Mouse (Mus musculus) heart, embryonic 15.5 days (tissue): Measurements from ENCODE around the gene Zswim5. TPM values are rescaled to one million over a fixed set of nuclear protein-coding genes. Genes with fewer than 3 reads are reported as not detected.

ENCODE experiments used
- ATAC-seq: fragments of 200-750 bp; cut with Nextera tagmentation; replicated peaks from 2 replicates; pipeline ENCODE4 v1.8.0; 2017; ENCODE audit warnings: low read depth, moderate TSS enrichment; ENCODE audit not compliant: insufficient number of reproducible peaks, insufficient read depth, low FRiP score
- H3K27ac ChIP-seq: fragments of 300-500 bp; sonication (generic); 2 replicates; pipeline ENCODE4 v1.5.1; 2015; ENCODE audit warnings: mild to moderate bottlenecking, inconsistent platforms
- H3K27me3 ChIP-seq: fragments of 300-500 bp; sonication (generic); 2 replicates; pipeline ENCODE4 v1.6.1; 2015; ENCODE audit warnings: inconsistent platforms
- H3K36me3 ChIP-seq: fragments of 300-500 bp; sonication (generic); 2 replicates; pipeline ENCODE4 v1.6.1; 2015; ENCODE audit warnings: mild to moderate bottlenecking, inconsistent platforms
- H3K4me1 ChIP-seq: fragments of 300-500 bp; sonication (generic); replicated peaks from 2 replicates; pipeline ENCODE4 v1.6.1; 2015; ENCODE audit warnings: inconsistent platforms
- H3K4me2 ChIP-seq: fragments of 300-500 bp; sonication (generic); 2 replicates; pipeline ENCODE4 v1.6.1; 2015; ENCODE audit warnings: inconsistent platforms, mild to moderate bottlenecking, moderate library complexity
- H3K4me3 ChIP-seq: fragments of 300-500 bp; sonication (generic); 2 replicates; pipeline ENCODE4 v1.5.1; 2015; ENCODE audit warnings: mild to moderate bottlenecking, inconsistent platforms
- H3K9ac ChIP-seq: fragments of 300-500 bp; sonication (generic); 2 replicates; pipeline ENCODE4 v1.6.1; 2015; ENCODE audit warnings: mild to moderate bottlenecking, inconsistent platforms
- H3K9me3 ChIP-seq: fragments of 300-500 bp; sonication (generic); replicated peaks from 2 replicates; pipeline ENCODE4 v1.6.1; 2016; ENCODE audit warnings: inconsistent platforms
- WGBS: fragments of 180-500 bp; shearing (Covaris S2); methylation state at CpG from one replicate; pipeline ENCODE4 v1.1.7; 2015; ENCODE audit warnings: mixed read lengths; 5-methylcytosine and 5-hydroxymethylcytosine counted together
- polyA plus RNA-seq: library from polyadenylated mRNA; unstranded; fragments of >200 nt; fragmentation: Nextera tagmentation; extraction: Ambion mirVana; gene quantifications from 2 replicates; pipeline ENCODE4 v1.2.1, GENCODE M21; 2015

Zswim5 gene
- polyA plus RNA-seq, 1 experiment from 2014 or later: 0.42 TPM

DNA sequence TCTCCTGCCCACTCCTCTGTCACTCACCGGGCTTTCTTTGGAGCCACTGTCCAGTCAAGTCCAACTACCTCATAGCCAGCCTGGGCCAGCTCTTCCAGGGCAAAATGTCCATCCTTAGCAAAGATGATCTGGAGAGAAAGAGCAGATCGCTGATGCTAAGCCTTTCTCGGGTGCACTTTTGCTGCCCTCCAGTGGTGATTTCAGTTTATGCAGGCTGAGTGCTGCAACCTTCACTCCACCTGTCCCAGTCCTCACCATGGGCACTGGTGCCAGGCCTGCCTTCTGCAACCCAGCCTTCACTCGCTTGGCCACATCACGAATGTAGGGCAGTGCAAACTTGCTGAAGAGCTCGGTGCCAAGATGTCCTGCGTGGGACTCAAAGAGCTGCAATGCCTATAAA lies 114.2 kb downstream of the Zswim5 start:
- H3K4me3 ChIP-seq: no peak overlapping the region
- no peaks in the 10 kb centered on the region for H3K27me3 ChIP-seq
- peaks cover 26% of the 10 kb centered on the region for H3K4me1 ChIP-seq
- no peak overlapping the region for H3K9ac ChIP-seq
- no peak for ATAC-seq
- no peak overlapping the region for H3K27ac ChIP-seq
- no peak overlapping the region for H3K4me2 ChIP-seq
- 9% methylated on average over 7 of the region's 7 CpGs for WGBS
- H3K9me3 ChIP-seq: no peaks in the 10 kb centered on the region
- H3K36me3 ChIP-seq: peaks cover 11% of the 10 kb centered on the region; the same call in 1 of the 2 replicates

DNA sequence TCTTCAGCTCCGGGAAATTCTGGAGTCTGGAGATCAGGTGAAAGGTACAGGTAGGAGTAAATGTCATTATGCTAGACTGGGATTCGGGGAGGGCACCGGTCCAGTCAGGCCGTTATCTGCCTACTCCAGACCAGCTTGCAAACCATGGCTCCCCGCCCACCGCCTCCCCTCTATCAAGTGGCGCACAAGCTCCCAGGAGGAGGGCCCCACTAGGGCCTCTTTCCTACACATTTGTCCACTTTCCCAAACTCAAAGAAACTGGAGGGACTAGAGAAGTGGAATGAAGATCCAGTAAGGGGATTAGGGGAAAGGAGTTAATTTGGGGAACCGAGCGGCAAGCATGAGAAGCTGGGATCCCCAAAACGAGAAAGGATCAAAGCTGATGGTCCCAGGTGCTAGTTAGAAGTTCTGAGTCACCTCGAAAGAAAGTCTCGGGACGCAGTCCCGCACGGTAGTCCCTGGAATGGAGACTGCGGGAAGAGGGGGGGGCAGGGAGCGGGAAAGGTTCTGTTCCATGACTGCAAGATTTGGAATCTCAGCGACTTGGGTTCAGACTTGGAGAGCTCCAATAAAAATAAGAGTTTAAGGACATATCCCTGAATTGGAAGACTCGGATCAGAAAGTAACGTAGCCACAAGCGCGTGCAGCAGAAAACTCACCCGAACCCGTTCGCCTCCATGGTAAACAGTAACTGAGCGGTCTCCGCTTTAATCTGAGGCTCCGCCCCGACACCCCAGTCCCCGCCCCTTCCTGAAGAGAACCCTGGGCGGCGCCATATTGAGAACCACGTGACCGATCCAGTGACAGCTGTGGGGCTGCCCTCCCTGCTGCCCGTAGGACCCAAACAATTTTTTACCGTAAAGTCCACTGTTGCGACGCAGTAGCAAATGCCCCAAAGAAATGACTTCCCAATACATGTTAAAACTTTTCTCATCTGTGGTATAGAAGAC lies 116.8 kb downstream of the Zswim5 start, which contains the start of gene Urod:
Gene Urod, minus strand, starts transcription at position 742 of the 950 bp plus-strand sequence.
- WGBS: under 1% methylated on average over 38 of the region's 38 CpGs
- H3K27me3 ChIP-seq: no peaks in the 10 kb centered on the region

DNA sequence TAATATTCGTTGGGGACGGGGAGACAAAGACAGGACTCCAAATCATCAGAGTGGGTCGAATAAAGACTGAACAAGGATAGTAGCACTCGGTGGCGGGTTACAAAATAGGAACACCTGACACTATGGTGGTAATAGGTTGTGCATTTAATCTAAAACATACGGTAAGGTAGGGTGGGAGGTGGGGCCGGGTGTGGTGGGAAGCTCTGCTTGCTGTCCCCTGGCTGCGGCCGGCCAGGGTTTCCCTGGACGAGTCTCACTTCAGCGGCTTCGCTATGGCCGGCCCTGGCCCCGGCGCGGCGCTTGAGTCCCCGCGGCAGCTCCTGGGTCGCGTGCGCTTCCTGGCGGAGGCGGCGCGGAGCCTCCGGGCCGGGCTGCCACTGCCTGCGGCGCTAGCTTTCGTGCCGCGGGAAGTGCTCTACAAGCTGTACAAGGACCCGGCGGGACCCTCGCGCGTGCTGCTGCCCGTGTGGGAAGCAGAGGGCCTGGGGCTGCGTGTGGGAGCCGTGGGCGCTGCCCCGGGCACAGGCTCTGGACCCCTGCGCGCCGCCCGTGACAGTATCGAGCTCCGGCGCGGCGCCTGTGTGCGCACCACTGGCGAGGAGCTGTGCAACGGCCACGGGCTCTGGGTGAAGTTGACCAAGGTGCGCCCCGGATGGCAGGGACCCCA lies 118.1 kb downstream of the Zswim5 start, which contains the start of gene Hectd3:
Gene Hectd3, plus strand, starts transcription at position 187 of the 667 bp plus-strand sequence.
- H3K36me3 ChIP-seq: peaks cover 16% of the 10 kb centered on the region
- peak; percentile 63 for ATAC-seq
- peak within 1 kb of the TSS; percentile 79 for H3K27ac ChIP-seq
- peak within 1 kb of the TSS; percentile 86 for H3K9ac ChIP-seq
- H3K9me3 ChIP-seq: no peaks in the 10 kb centered on the region
- H3K27me3 ChIP-seq: no peaks in the 10 kb centered on the region
- WGBS: under 1% methylated on average over 58 of the region's 58 CpGs
- peak within 1 kb of the TSS; percentile 97 for H3K4me2 ChIP-seq
- peaks cover 23% of the 10 kb centered on the region for H3K4me1 ChIP-seq
- H3K4me3 ChIP-seq: peak within 1 kb of the TSS; percentile 97

More for the DNA sequence above, 116.8 kb downstream of the Zswim5 start, which contains the start of gene Urod:
- Histone ChIP-seq H3K27ac (peak within 1 kb of the TSS; percentile 79), H3K4me2 (peak within 1 kb of the TSS; percentile 97), H3K36me3 (peaks cover 16% of the 10 kb centered on the region), H3K9ac (peak within 1 kb of the TSS; percentile 86), H3K9me3 (no peaks in the 10 kb centered on the region), H3K4me1 (peaks cover 23% of the 10 kb centered on the region), H3K4me3 (peak within 1 kb of the TSS; percentile 97)
- peak; percentile 89 for ATAC-seq

DNA sequence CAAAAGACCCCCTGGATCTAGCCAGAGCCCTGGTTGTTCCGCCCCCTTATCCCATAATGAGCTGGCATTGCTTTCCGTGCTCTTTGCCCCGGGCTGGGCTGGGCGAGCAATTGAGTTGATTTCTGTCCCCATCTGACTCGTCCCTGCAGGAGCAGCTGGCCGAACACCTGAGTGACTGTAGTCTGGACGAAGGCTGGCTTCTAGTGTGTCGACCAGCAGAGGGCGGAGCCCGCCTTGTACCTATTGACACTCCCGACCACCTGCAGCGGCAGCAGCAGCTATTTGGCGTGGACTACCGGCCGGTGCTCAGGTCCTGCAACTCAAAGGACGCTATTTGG lies 118.6 kb downstream of the Zswim5 start:
- H3K4me2 ChIP-seq: peak overlapping the region; percentile 97
- H3K4me3 ChIP-seq: peak overlapping the region; percentile 97
- H3K27ac ChIP-seq: peak overlapping the region; percentile 79
- peak overlapping the region; percentile 86 for H3K9ac ChIP-seq
- no peaks in the 10 kb centered on the region for H3K27me3 ChIP-seq
- no peaks in the 10 kb centered on the region for H3K9me3 ChIP-seq
- H3K4me1 ChIP-seq: peaks cover 23% of the 10 kb centered on the region
- WGBS: under 1% methylated on average over 16 of the region's 16 CpGs
- peaks cover 17% of the 10 kb centered on the region for H3K36me3 ChIP-seq
- ATAC-seq: 0 out of 2 replicates have a peak, but pooled peaks have one; percentile 17

DNA sequence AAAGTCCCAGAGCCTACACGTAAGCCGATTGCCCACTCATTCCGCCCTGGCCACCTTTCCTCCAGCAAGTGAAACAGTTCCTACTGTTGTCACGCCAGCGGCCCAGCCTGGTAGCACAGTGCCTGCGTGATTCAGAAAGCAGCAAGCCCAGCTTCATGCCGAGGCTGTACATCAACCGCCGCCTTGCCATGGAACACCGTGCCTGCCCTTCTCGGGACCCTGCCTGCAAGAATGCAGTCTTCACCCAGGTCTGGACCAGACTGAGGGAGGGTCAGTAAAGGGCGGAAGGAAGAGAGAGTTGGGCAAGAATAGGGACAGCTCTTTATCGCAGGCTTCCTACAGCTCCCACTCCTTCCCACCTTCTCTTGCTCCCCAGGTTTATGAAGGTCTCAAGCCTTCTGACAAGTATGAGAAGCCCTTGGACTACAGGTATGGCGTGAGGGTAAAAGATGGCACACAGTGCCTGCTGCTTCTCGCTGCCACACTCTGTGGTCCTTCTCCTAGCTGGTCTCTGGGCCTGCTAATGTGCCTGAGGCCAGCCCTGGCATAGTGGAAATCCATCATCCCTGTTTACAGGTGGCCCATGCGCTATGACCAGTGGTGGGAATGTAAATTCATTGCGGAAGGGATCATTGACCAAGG lies 122.5 kb downstream of the Zswim5 start:
- Histone ChIP-seq H3K27me3 (0 out of 2 replicates have a peak, but pooled peaks cover 6% of the 10 kb centered on the region), H3K9ac (no peak overlapping the region), H3K4me1 (peaks cover 13% of the 10 kb centered on the region), H3K4me3 (no peak overlapping the region), H3K9me3 (no peaks in the 10 kb centered on the region), H3K27ac (no peak overlapping the region), H3K36me3 (peaks cover 23% of the 10 kb centered on the region), H3K4me2 (no peak overlapping the region)
- WGBS: 91% methylated on average over 17 of the region's 17 CpGs
- no peak for ATAC-seq

DNA sequence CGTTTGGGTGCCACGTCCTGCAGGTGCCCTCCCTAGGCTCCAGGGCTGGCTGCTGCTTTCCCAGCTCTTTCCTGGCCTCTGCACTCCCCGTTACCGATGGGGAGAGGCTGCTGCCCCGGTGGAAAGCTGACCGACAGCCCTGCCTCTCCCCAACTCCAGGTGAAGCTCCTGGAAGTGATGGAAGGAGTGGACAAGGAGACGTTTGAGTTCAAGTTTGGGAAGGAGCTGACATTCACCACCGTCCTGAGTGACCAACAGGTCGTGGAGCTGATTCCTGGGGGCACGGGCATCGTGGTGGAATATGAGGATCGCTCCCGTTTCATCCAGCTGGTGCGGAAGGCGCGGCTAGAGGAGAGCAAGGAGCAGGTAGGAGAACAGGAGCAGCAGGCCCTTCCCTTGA lies 124.8 kb downstream of the Zswim5 start:
- H3K36me3 ChIP-seq: peaks cover 23% of the 10 kb centered on the region
- H3K9me3 ChIP-seq: no peaks in the 10 kb centered on the region
- H3K4me2 ChIP-seq: no peak overlapping the region
- H3K27ac ChIP-seq: no peak overlapping the region
- no peak for ATAC-seq
- H3K4me1 ChIP-seq: no peaks in the 10 kb centered on the region
- 84% methylated on average over 16 of the region's 16 CpGs for WGBS
- H3K4me3 ChIP-seq: no peak overlapping the region
- H3K27me3 ChIP-seq: 0 out of 2 replicates have a peak, but pooled peaks cover 6% of the 10 kb centered on the region
- no peak overlapping the region for H3K9ac ChIP-seq

DNA sequence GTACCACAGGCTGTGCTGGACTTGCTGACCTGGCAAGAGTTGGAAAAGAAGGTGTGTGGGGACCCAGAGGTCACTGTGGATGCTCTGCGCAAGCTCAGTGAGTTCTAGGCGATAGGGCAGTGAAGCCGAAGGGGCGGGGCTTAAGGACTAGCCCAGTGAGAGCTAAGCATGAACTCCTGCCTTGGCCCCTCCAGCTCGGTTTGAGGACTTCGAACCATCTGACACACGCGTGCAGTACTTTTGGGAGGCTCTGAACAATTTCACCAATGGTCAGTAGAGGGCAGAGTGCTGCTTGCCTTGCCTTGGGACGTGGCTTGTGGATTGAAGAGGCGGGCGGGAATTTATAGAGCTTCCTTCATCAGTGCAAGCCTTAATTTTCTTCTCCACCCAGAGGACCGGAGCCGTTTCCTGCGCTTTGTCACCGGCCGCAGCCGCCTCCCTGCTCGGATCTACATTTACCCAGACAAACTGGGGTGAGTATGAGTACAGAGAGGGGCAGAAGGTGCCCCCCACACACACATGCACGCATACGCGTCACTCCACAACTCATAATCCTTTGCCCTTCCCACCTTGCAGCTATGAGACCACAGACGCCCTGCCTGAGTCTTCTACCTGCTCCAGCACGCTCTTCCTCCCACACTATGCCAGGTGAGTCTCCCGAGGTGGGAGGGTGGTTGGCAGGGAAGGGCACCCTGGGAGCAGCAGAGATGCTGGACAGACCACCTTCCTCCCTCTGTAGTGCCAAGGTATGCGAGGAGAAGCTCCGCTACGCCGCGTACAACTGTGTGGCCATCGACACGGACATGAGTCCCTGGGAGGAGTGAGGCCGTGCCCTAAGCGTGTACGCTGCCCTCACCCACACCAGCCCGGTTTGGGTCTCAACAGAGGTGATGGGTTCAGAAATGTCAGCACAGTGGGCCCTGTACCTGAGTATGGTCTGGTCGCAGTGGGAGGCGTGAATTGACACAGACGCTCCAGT lies 125.7 kb downstream of the Zswim5 start:
- peaks cover 23% of the 10 kb centered on the region for H3K36me3 ChIP-seq
- ATAC-seq: no peak; the same call in 1 of the 2 replicates
- no peak overlapping the region for H3K4me2 ChIP-seq
- 56% methylated on average over 38 of the region's 38 CpGs for WGBS
- H3K4me3 ChIP-seq: no peak overlapping the region
- H3K9ac ChIP-seq: no peak overlapping the region; the same call in 1 of the 2 replicates
- 0 out of 2 replicates have a peak, but pooled peaks cover 6% of the 10 kb centered on the region for H3K27me3 ChIP-seq
- H3K4me1 ChIP-seq: no peaks in the 10 kb centered on the region
- no peak overlapping the region for H3K27ac ChIP-seq
- no peaks in the 10 kb centered on the region for H3K9me3 ChIP-seq

DNA sequence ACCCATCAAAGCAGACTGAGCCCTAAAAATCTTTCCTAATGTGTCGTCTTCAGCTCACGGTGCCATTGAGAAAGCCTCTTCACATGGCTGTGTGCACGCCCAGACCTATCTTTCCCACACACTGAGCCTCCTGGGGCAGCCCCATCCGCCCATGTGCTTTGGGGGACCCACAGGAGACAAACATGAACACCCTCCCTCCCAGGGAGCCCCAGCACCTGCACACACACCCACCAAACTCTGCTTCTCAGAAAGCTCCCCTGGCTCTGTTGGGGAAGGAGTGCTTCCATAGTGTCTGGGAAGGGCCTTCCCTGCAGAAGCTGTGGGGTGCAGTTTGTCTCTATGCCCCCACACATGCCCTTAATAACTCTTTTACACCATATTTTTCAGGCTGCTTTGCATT lies 127.5 kb downstream of the Zswim5 start:
- Histone ChIP-seq H3K27ac (no peak overlapping the region), H3K4me2 (no peak overlapping the region), H3K36me3 (peaks cover 17% of the 10 kb centered on the region; the same call in 1 of the 2 replicates), H3K4me3 (no peak overlapping the region), H3K9ac (no peak overlapping the region), H3K4me1 (no peaks in the 10 kb centered on the region), H3K27me3 (0 out of 2 replicates have a peak, but pooled peaks cover 6% of the 10 kb centered on the region), H3K9me3 (no peaks in the 10 kb centered on the region)
- WGBS: 76% methylated on average over 4 of the region's 4 CpGs
- no peak for ATAC-seq

DNA sequence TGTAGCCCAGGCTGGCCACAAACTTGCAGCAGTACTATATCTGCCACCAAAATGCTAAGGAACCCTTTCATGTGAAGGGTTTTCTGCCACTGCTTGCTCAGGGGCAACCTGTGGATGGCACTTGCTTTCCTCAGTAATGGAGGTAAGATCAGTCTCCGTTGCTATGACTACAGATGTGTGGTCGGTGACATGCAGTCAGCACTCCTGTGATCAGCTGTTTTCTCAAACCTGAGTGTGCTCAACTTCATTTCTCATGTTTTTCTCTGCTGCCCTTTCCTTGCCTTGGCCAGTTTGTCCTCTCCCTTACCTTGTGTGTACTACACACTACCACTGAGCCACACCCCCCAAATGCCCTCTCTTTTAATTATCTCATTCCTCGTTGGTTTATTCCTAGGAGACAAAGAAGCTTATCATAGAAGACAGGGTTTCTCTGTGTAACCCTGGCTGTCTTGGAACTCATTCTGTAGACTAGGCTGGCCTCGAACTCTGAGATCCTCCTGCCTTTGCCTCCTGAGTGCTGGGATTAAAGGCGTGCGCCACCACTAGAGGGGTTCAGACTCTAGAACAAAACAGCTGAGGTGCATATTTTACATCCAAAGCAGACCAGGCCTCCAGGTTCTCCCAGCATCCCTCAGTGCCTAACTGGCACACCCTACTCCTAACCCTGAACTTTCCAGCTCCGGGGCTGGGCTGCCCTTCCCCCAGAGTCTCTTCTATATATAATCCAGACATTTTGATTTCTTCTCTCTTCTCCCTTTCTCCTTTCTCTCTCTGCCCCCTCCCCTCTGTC lies 128.6 kb downstream of the Zswim5 start:
- no peaks in the 10 kb centered on the region for H3K9me3 ChIP-seq
- no peak overlapping the region for H3K4me2 ChIP-seq
- H3K27me3 ChIP-seq: 0 out of 2 replicates have a peak, but pooled peaks cover 6% of the 10 kb centered on the region
- ATAC-seq: no peak
- no peak overlapping the region for H3K9ac ChIP-seq
- peaks cover 10% of the 10 kb centered on the region; the same call in 1 of the 2 replicates for H3K36me3 ChIP-seq
- no peak overlapping the region for H3K27ac ChIP-seq
- 65% methylated on average over 7 of the region's 7 CpGs for WGBS
- H3K4me3 ChIP-seq: no peak overlapping the region
- no peaks in the 10 kb centered on the region for H3K4me1 ChIP-seq
